Mouse (Mus musculus) MEL (cell line): ENCODE results near the gene Lama5. TPM values are rescaled to one million over a fixed set of nuclear protein-coding genes. Genes with fewer than 3 reads are reported as not detected.

Experiments used
- DNase-seq: peaks from one replicate; pipeline ENCODE4 v3.0.0; 2011; ENCODE audit warnings: low read depth, low spot score
- H3K27ac ChIP-seq: 2 replicates; pipeline ENCODE4 v1.5.1; 2012; ENCODE audit warnings: low read depth, mild to moderate bottlenecking, control low read depth, low read length, moderate library complexity; ENCODE audit not compliant: control insufficient read depth
- H3K27me3 ChIP-seq, 2 experiments: fragments of 150-350 bp in 1 of 2; sonication (generic) in 1 of 2; 2 replicates each; pipeline ENCODE4 v1.6.1; 2012; ENCODE audit warnings: low read length in 2 of 2, mild to moderate bottlenecking in 2 of 2, improper control_type of control experiment in 1 of 2, moderate library complexity in 1 of 2; ENCODE audit not compliant: insufficient read depth in 2 of 2, control insufficient read depth in 1 of 2
- H3K36me3 ChIP-seq, 2 experiments: 2 replicates each; pipeline ENCODE4 v1.6.1; 2012 to 2014; ENCODE audit warnings: low read length in 2 of 2, improper control_type of control experiment in 1 of 2, inconsistent platforms in 1 of 2, mild to moderate bottlenecking in 1 of 2; ENCODE audit not compliant: insufficient read depth in 2 of 2, control insufficient read depth in 1 of 2
- H3K4me1 ChIP-seq, 2 experiments: fragments of 150-350 bp in 1 of 2; sonication (generic) in 1 of 2; 2 replicates each; pipeline ENCODE4 v1.6.1; 2012; ENCODE audit warnings: low read length in 2 of 2, improper control_type of control experiment in 1 of 2, mild to moderate bottlenecking in 1 of 2; ENCODE audit not compliant: insufficient read depth in 2 of 2, control insufficient read depth in 1 of 2
- H3K4me3 ChIP-seq, 2 experiments: fragments of 150-350 bp in 1 of 2; sonication (generic) in 1 of 2; 2 replicates each; pipeline ENCODE4 v1.5.1; 2012; ENCODE audit warnings: low read depth in 2 of 2, low read length in 2 of 2, mild to moderate bottlenecking in 2 of 2, moderate library complexity in 2 of 2, control low read depth in 1 of 2, improper control_type of control experiment in 1 of 2; ENCODE audit not compliant: control insufficient read depth in 1 of 2, insufficient read depth in 1 of 2
- H3K79me2 ChIP-seq: 2 replicates; pipeline ENCODE4 v1.6.1; 2012; ENCODE audit warnings: mild to moderate bottlenecking, low read length, moderate library complexity; ENCODE audit not compliant: control insufficient read depth, poor library complexity, insufficient read depth
- H3K9ac ChIP-seq: 2 replicates; pipeline ENCODE4 v1.6.1; 2012; ENCODE audit warnings: low read depth, mild to moderate bottlenecking, control low read depth, low read length, moderate library complexity; ENCODE audit not compliant: control insufficient read depth, poor library complexity, severe bottlenecking
- H3K9me3 ChIP-seq: fragments of 150-350 bp; sonication (generic); replicated peaks from 2 replicates; pipeline ENCODE4 v1.6.1; 2012; ENCODE audit warnings: mild to moderate bottlenecking, low read length, improper control_type of control experiment, moderate library complexity; ENCODE audit not compliant: insufficient read depth
- BHLHE40 ChIP-seq: IDR thresholded peaks from 2 replicates; pipeline ENCODE4 v1.6.1; 2012; ENCODE audit warnings: low read depth, mild to moderate bottlenecking, inconsistent platforms, low read length, improper control_type of control experiment, borderline replicate concordance
- CHD2 ChIP-seq: IDR thresholded peaks from 2 replicates; pipeline ENCODE4 v1.6.1; 2011; ENCODE audit warnings: low read length, improper control_type of control experiment
- E2F4 ChIP-seq: IDR thresholded peaks from 2 replicates; pipeline ENCODE4 v1.6.1; 2011; ENCODE audit warnings: low read depth, low read length, improper control_type of control experiment, borderline replicate concordance
- ELF1 ChIP-seq: IDR thresholded peaks from 2 replicates; pipeline ENCODE4 v1.6.1; 2014; ENCODE audit warnings: low read depth, mild to moderate bottlenecking, inconsistent platforms, low read length, improper control_type of control experiment, moderate library complexity
- EP300 ChIP-seq, 2 experiments: IDR thresholded peaks; 2 replicates each; pipeline ENCODE4 v1.6.1; 2011; ENCODE audit warnings: improper control_type of control experiment in 2 of 2, low read length in 2 of 2, low read depth in 1 of 2, mild to moderate bottlenecking in 1 of 2
- GABPA ChIP-seq: IDR thresholded peaks from 2 replicates; pipeline ENCODE4 v1.6.1; 2012; ENCODE audit warnings: low read depth, mild to moderate bottlenecking, inconsistent platforms, low read length, improper control_type of control experiment, moderate library complexity
- GATA1 ChIP-seq: IDR thresholded peaks from 2 replicates; pipeline ENCODE4 v1.6.1; 2011; ENCODE audit warnings: low read depth, low read length, improper control_type of control experiment
- KAT2A ChIP-seq: conservative IDR thresholded peaks from 2 replicates; pipeline ENCODE4 v1.6.1; 2012; ENCODE audit warnings: low read depth, low read length, improper control_type of control experiment, inconsistent platforms
- MAFK ChIP-seq: IDR thresholded peaks from 2 replicates; pipeline ENCODE4 v1.6.1; 2011; ENCODE audit warnings: low read depth, mild to moderate bottlenecking, low read length, improper control_type of control experiment, borderline replicate concordance
- MAX ChIP-seq: IDR thresholded peaks from 2 replicates; pipeline ENCODE4 v1.6.1; 2011; ENCODE audit warnings: low read length, improper control_type of control experiment
- MAZ ChIP-seq: IDR thresholded peaks from 2 replicates; pipeline ENCODE4 v1.6.1; 2012; ENCODE audit warnings: low read depth, mild to moderate bottlenecking, inconsistent platforms, low read length, improper control_type of control experiment
- MEF2A ChIP-seq: IDR thresholded peaks from 2 replicates; pipeline ENCODE4 v1.6.1; 2014; ENCODE audit warnings: low read depth, mild to moderate bottlenecking, inconsistent platforms, low read length, improper control_type of control experiment; ENCODE audit not compliant: poor library complexity, insufficient replicate concordance, severe bottlenecking; ENCODE audit errors: extremely low read depth
- MXI1 ChIP-seq: IDR thresholded peaks from 2 replicates; pipeline ENCODE4 v1.6.1; 2011; ENCODE audit warnings: mild to moderate bottlenecking, low read depth, low read length, improper control_type of control experiment
- MYB ChIP-seq: IDR thresholded peaks from 2 replicates; pipeline ENCODE4 v1.6.1; 2011; ENCODE audit warnings: mild to moderate bottlenecking, low read depth, low read length, improper control_type of control experiment
- MYC ChIP-seq: IDR thresholded peaks from 2 replicates; pipeline ENCODE4 v1.6.1; 2011; ENCODE audit warnings: low read depth, mild to moderate bottlenecking, low read length, improper control_type of control experiment, moderate library complexity
- NELFE ChIP-seq: IDR thresholded peaks from 2 replicates; pipeline ENCODE4 v1.6.1; 2011; ENCODE audit warnings: low read depth, low read length, improper control_type of control experiment
- NRF1 ChIP-seq: IDR thresholded peaks from 2 replicates; pipeline ENCODE4 v1.6.1; 2014; ENCODE audit warnings: low read depth, mild to moderate bottlenecking, inconsistent platforms, low read length, improper control_type of control experiment, moderate library complexity; ENCODE audit not compliant: poor library complexity, insufficient read depth, severe bottlenecking
- POLR2A ChIP-seq, 2 experiments: IDR thresholded peaks; 2 replicates each; pipeline ENCODE4 v1.6.1; 2011 to 2012; ENCODE audit warnings: low read length in 2 of 2, mild to moderate bottlenecking in 2 of 2, control low read depth in 1 of 2, improper control_type of control experiment in 1 of 2, low read depth in 1 of 2, moderate library complexity in 1 of 2; ENCODE audit not compliant: control insufficient read depth in 1 of 2, insufficient read depth in 1 of 2, poor library complexity in 1 of 2
- POLR2AphosphoS2 ChIP-seq: IDR thresholded peaks from 2 replicates; pipeline ENCODE4 v1.6.1; 2011; ENCODE audit warnings: low read length, improper control_type of control experiment
- POLR2AphosphoS5 ChIP-seq: IDR thresholded peaks from 2 replicates; pipeline ENCODE4 v1.6.1; 2012; ENCODE audit warnings: low read depth, borderline replicate concordance, mild to moderate bottlenecking, inconsistent platforms, low read length, moderate library complexity, mixed read lengths
- TAL1 ChIP-seq: IDR thresholded peaks from 2 replicates; pipeline ENCODE4 v1.6.1; 2012; ENCODE audit warnings: mild to moderate bottlenecking, inconsistent platforms, low read length, moderate library complexity, mixed read lengths
- TBP ChIP-seq: IDR thresholded peaks from 2 replicates; pipeline ENCODE4 v1.8.0; 2011; ENCODE audit warnings: low read depth, low read length, improper control_type of control experiment
- UBTF ChIP-seq: IDR thresholded peaks from 2 replicates; pipeline ENCODE4 v1.6.1; 2012; ENCODE audit warnings: low read depth, mild to moderate bottlenecking, inconsistent platforms, low read length, improper control_type of control experiment, moderate library complexity, borderline replicate concordance; ENCODE audit not compliant: insufficient read depth
- USF2 ChIP-seq, 2 experiments: IDR thresholded peaks; 2 replicates each; pipeline ENCODE4 v1.6.1; 2011 to 2012; ENCODE audit warnings: improper control_type of control experiment in 2 of 2, low read length in 2 of 2, borderline replicate concordance in 1 of 2, inconsistent platforms in 1 of 2, low read depth in 1 of 2, mild to moderate bottlenecking in 1 of 2; ENCODE audit not compliant: insufficient read depth in 1 of 2
- ZKSCAN1 ChIP-seq: IDR thresholded peaks from 2 replicates; pipeline ENCODE4 v1.6.1; 2012; ENCODE audit warnings: low read depth, mild to moderate bottlenecking, inconsistent platforms, low read length, improper control_type of control experiment, moderate library complexity
- polyA plus RNA-seq, 2 experiments: library from polyadenylated mRNA; stranded (reverse) in 1 of 2; unstranded in 1 of 2; fragments of >175 nt in 1 of 2; fragments of >200 nt in 1 of 2; gene quantifications; 2 replicates each; pipeline versions ENCODE4 v1.2.1 to v1.2.4; 2012; ENCODE audit warnings: low replicate concordance in 2 of 2, low read depth in 1 of 2; ENCODE audit not compliant: insufficient read length in 2 of 2, insufficient read depth in 1 of 2, missing spikeins in 1 of 2
- total RNA-seq: library from RNA; depleted of rRNA; stranded (reverse); fragments of 300-350 nt; gene quantifications from 2 replicates; pipeline ENCODE4 v1.2.3, GENCODE M21; 2012

Lama5 gene
- total and polyA plus RNA-seq, 3 experiments: 6.1 to 14.6 TPM; not detected in 1

DNA sequence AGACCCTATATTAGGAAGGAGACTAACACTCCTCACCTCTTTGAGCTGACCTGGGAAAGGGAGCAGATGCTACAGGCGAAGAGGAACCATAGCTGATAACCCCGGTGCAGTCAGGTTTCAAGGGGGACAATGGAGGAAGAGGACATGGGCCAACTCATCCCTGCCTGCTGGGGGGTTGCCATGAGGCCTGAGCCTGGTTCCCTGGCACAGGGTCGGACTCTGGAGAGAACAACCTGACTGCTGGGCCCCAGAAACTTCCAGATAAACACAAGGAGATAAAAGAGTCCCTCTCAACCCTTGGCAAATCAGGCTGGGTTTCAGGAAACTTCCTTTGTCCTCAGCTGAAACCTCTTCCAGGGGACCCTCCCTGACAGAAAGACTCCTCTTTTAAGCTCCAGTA lies 7.4 kb downstream of the Lama5 start:
- H3K36me3 ChIP-seq: no peaks in the 10 kb centered on the region; a peak in 1 of 4 replicates
- TF ChIP-seq CHD2 (no peak), GABPA (no peak), BHLHE40 (no peak), MYC (no peak), NELFE (no peak), POLR2AphosphoS5 (no peak), MYB (no peak), ELF1 (no peak)

DNA sequence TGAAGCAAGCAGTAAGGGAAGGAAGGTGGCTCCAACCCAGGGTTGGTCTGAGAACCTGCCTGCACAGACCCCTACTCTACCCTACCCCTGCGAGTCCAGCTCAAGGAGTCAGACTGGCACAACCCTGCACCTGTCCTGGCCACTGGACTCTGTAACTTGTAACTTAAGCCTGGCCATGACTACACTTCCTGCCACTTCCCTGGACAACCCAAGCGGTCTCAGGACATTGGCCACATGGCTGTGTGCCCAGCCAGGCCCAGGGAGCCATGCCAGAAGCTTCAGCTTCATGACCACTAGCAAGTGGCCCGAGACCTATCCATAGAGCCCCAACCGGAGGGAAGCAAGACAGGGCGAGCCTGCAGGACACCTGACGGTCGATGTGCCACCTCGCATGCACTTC lies 8.1 kb downstream of the Lama5 start:
- Histone ChIP-seq H3K9me3 (no peaks in the 10 kb centered on the region), H3K4me3 (no peak overlapping the region), H3K4me1 (0 out of 4 replicates have a peak, but pooled peaks cover 0 to 5% of the 10 kb centered on the region in 2 experiments), H3K9ac (no peak overlapping the region), H3K79me2 (no peaks in the 10 kb centered on the region), H3K27ac (no peak overlapping the region), H3K36me3 (no peaks in the 10 kb centered on the region), H3K27me3 (no peaks in the 10 kb centered on the region)
- TF ChIP-seq TBP (no peak), EP300 (IDR thresholded peaks at IDR 0.05; ENCODE audit: low read depth in 1 of 2, low read length in 2 of 2) (no peak), POLR2AphosphoS2 (no peak), MXI1 (no peak), NRF1 (no peak), E2F4 (no peak), MEF2A (no peak), MYB (no peak)
- DNase-seq: no peak

More for the DNA sequence above, 7.4 kb downstream of the Lama5 start:
- H3K9me3 ChIP-seq: no peaks in the 10 kb centered on the region
- no peak overlapping the region for H3K27ac ChIP-seq
- DNase-seq: no peak
- H3K27me3 ChIP-seq: no peaks in the 10 kb centered on the region
- H3K4me1 ChIP-seq: peaks cover 0 to 9% of the 10 kb centered on the region in 2 experiments; a peak in 1 of 4 replicates
- no peak overlapping the region for H3K9ac ChIP-seq
- no peak overlapping the region for H3K4me3 ChIP-seq
- no peaks in the 10 kb centered on the region for H3K79me2 ChIP-seq

DNA sequence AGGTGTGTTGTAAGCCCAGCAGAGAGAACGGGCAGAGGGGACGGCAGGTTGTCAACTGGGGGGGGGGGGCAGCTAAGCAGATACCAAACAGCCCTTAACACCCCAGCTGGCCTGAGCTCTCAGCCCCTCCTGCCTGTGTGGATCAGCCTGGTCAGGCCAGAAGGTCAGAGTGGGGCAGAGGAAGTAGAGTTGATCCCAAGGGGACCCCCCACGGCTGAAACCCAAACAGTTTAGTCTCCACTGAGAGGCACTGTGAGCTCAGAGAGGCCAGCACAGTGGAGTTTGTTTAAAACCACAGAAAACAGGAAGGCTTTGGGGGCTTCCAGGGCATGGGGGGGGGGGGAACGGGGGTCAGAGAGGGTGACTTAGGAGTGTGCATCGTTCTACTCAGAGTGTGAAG lies 8.7 kb downstream of the Lama5 start:
- Histone ChIP-seq H3K27me3 (no peaks in the 10 kb centered on the region), H3K27ac (no peak overlapping the region), H3K9ac (no peak overlapping the region), H3K9me3 (no peaks in the 10 kb centered on the region), H3K4me3 (no peak overlapping the region), H3K79me2 (no peaks in the 10 kb centered on the region), H3K4me1 (0 out of 4 replicates have a peak, but pooled peaks cover 0 to 3% of the 10 kb centered on the region in 2 experiments), H3K36me3 (no peaks in the 10 kb centered on the region)
- DNase-seq: no peak
- TF ChIP-seq UBTF (no peak), BHLHE40 (no peak), MAZ (no peak), POLR2AphosphoS2 (no peak), MAX (no peak), GABPA (no peak), ZKSCAN1 (no peak), USF2 (IDR thresholded peaks at IDR 0.05; ENCODE audit: borderline replicate concordance in 1 of 2, insufficient read depth in 1 of 2, low read depth in 1 of 2, low read length in 2 of 2) (no peak), MAFK (no peak), MYC (no peak), GATA1 (no peak), EP300 (IDR thresholded peaks at IDR 0.05; ENCODE audit: low read depth in 1 of 2, low read length in 2 of 2) (no peak), POLR2AphosphoS5 (no peak), TBP (no peak), POLR2A (IDR thresholded peaks at IDR 0.05; ENCODE audit: control insufficient read depth in 1 of 2, insufficient read depth in 1 of 2, low read depth in 1 of 2, low read length in 2 of 2, poor library complexity in 1 of 2) (no peak), E2F4 (no peak), TAL1 (no peak), KAT2A (no peak)
